Mouse (Mus musculus) ES-E14 (cell line): ENCODE data around the gene Polr3g. TPM values are rescaled to one million over a fixed set of nuclear protein-coding genes. Genes with fewer than 3 reads are reported as not detected.

Source experiments
- DNase-seq: peaks from one replicate; pipeline ENCODE4 v3.0.0-alpha.2; 2013; ENCODE audit warnings: low read depth, low spot score
- H3K27ac ChIP-seq: 2 replicates; pipeline ENCODE4 v1.5.1; 2012; ENCODE audit warnings: low read depth, mild to moderate bottlenecking, low read length, moderate library complexity, mixed read lengths; ENCODE audit not compliant: poor library complexity, insufficient read depth, severe bottlenecking
- H3K36me3 ChIP-seq: 2 replicates; pipeline ENCODE4 v1.6.1; 2012; ENCODE audit warnings: mild to moderate bottlenecking, low read length, moderate library complexity, mixed read lengths; ENCODE audit not compliant: control insufficient read depth, poor library complexity, insufficient read depth, severe bottlenecking
- H3K4me1 ChIP-seq, 2 experiments: fragments of 150-350 bp in 1 of 2; sonication (generic) in 1 of 2; 2 replicates each; pipeline ENCODE4 v1.6.1; 2012; ENCODE audit warnings: low read length in 2 of 2, mild to moderate bottlenecking in 1 of 2, mixed read lengths in 1 of 2; ENCODE audit not compliant: control insufficient read depth in 2 of 2, insufficient read depth in 2 of 2, poor library complexity in 1 of 2
- H3K4me3 ChIP-seq, 2 experiments: fragments of 150-350 bp in 1 of 2; sonication (generic) in 1 of 2; 2 replicates each; pipeline ENCODE4 v1.5.1; 2012; ENCODE audit warnings: low read length in 2 of 2, low read depth in 1 of 2, mild to moderate bottlenecking in 1 of 2, mixed read lengths in 1 of 2; ENCODE audit not compliant: insufficient read depth in 1 of 2, poor library complexity in 1 of 2, severe bottlenecking in 1 of 2
- H3K9ac ChIP-seq: 2 replicates; pipeline ENCODE4 v1.6.1; 2012; ENCODE audit warnings: low read depth, mild to moderate bottlenecking, low read length, mixed read lengths; ENCODE audit not compliant: poor library complexity, insufficient read depth, severe bottlenecking
- H3K9me3 ChIP-seq: fragments of 150-350 bp; sonication (generic); 2 replicates; pipeline ENCODE4 v1.6.1; 2012; ENCODE audit warnings: low read depth, mild to moderate bottlenecking, low read length; ENCODE audit not compliant: control insufficient read depth, insufficient read depth
- CHD2 ChIP-seq: IDR thresholded peaks from 2 replicates; pipeline ENCODE4 v1.6.1; 2014; ENCODE audit warnings: mild to moderate bottlenecking, low read depth, low read length, inconsistent platforms
- HCFC1 ChIP-seq: IDR thresholded peaks from 2 replicates; pipeline ENCODE4 v1.6.1; 2012; ENCODE audit warnings: low read length, inconsistent platforms, borderline replicate concordance; ENCODE audit not compliant: insufficient read depth
- MAFK ChIP-seq: IDR thresholded peaks from 2 replicates; pipeline ENCODE4 v1.6.1; 2014; ENCODE audit warnings: mild to moderate bottlenecking, low read depth, low read length, inconsistent platforms; ENCODE audit not compliant: insufficient read depth
- ZC3H11A ChIP-seq: IDR thresholded peaks from 2 replicates; pipeline ENCODE4 v1.6.1; 2012; ENCODE audit warnings: low read depth, mild to moderate bottlenecking, inconsistent platforms, low read length, borderline replicate concordance
- ZNF384 ChIP-seq: IDR thresholded peaks from 2 replicates; pipeline ENCODE4 v1.6.1; 2012; ENCODE audit warnings: low read depth, low read length, inconsistent platforms
- in situ Hi-C, 2 experiments: fragments of 600-800 bp; cut with MboI; formaldehyde crosslinking; loops; one replicate each; pipeline ENCODE4 v1.15.1; 2025; ENCODE audit warnings: low sequenced_read_pairs in 2 of 2, inconsistent platforms in 1 of 2; ENCODE audit not compliant: unreplicated experiment in 2 of 2
- total RNA-seq: library from RNA; depleted of rRNA; stranded (reverse); fragments of 300-350 nt; gene quantifications from 2 replicates; pipeline ENCODE4 v1.2.3, GENCODE M21; 2012; rRNA removed

Gene Polr3g
- total RNA-seq = 38.2 and 45.2 TPM in 2 replicates

- Histone ChIP-seq H3K9me3 (no peaks in the 10 kb centered on the region), H3K4me3 (peak within 1 kb of the TSS; percentile 82 to 92), H3K4me1 (peaks cover 0 to 7% of the 10 kb centered on the region in 2 experiments; a peak in 2 of 4 replicates), H3K9ac (peak within 1 kb of the TSS; percentile 87), H3K36me3 (no peaks in the 10 kb centered on the region), H3K27ac (no peak within 1 kb of the TSS)
- in situ Hi-C loops = no loop called here
- TF ChIP-seq HCFC1 (peak; percentile 76), ZC3H11A (no peak)
- DNase-seq = peak; percentile 88
Measured at GRCm38 (mm10) chr13:81710775-81711545, at the start of gene Polr3g, which contains the start of gene Mblac2. Gene Polr3g, minus strand, starts transcription at chr13:81711013. Gene Mblac2, plus strand, starts transcription at chr13:81711341.

DNA sequence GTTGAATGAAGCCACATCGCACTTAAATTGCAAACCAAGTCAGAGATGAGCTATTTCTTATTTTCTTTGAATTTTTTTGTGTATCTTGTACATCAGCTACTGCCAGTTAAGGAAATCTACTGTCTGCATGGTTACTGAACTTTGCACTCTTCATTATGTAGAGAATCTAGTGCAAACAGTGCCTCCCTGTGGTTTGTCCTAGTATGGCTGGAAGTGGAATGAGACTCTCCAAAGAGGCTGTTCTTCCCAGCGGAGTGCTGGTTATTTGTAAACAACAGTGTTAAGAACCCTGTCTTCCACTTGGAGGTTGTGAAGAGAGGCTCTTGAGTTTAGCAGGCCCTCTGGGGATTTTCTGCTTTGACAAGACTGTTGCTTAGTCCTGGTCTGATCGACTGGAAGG lies 49.6 kb upstream of the Polr3g start:
- Histone ChIP-seq H3K9ac (no peak overlapping the region), H3K4me1 (no peaks in the 10 kb centered on the region), H3K4me3 (no peak overlapping the region), H3K27ac (no peak overlapping the region), H3K9me3 (no peaks in the 10 kb centered on the region), H3K36me3 (no peaks in the 10 kb centered on the region)
- peak; percentile 49 for DNase-seq
- TF ChIP-seq ZC3H11A = peak; percentile 59; the same call in 1 of the 2 replicates
- TF ChIP-seq HCFC1 = no peak
- no peak for TF ChIP-seq MAFK
- in situ Hi-C loops = loop anchor here (5.0 to 10.0 kb wide), 2 partner anchors 318 to 326 kb away; no protein-coding TSS in a partner anchor

- no peak overlapping the region for H3K9ac ChIP-seq
- H3K9me3 ChIP-seq = no peaks in the 10 kb centered on the region
- H3K4me1 ChIP-seq = no peaks in the 10 kb centered on the region
- no peak overlapping the region for H3K4me3 ChIP-seq
- in situ Hi-C loops = no loop called here
- H3K36me3 ChIP-seq = no peaks in the 10 kb centered on the region
- H3K27ac ChIP-seq = no peak overlapping the region
- no peak for TF ChIP-seq ZNF384
- no peak for TF ChIP-seq ZC3H11A
- no peak for TF ChIP-seq MAFK
- no peak for TF ChIP-seq HCFC1
- TF ChIP-seq CHD2 = no peak
- no peak for DNase-seq
Measured at GRCm38 (mm10) chr13:81757058-81757660, 46.3 kb upstream of the Polr3g start.

- Histone ChIP-seq H3K9me3 (no peaks in the 10 kb centered on the region), H3K27ac (no peak overlapping the region), H3K9ac (no peak overlapping the region), H3K4me3 (no peak overlapping the region), H3K4me1 (no peaks in the 10 kb centered on the region), H3K36me3 (no peaks in the 10 kb centered on the region)
- TF ChIP-seq ZC3H11A (no peak), ZNF384 (no peak), MAFK (no peak), HCFC1 (no peak), CHD2 (no peak)
- DNase-seq = no peak
- in situ Hi-C loops = no loop called here
Measured at GRCm38 (mm10) chr13:81755324-81755723, 44.5 kb upstream of the Polr3g start.
